Mouse (Mus musculus): ENCODE measurements around the gene Col4a6. TPM values are rescaled to one million over a fixed set of nuclear protein-coding genes. Genes with fewer than 3 reads are reported as not detected.

Gene Col4a6
- polyA plus RNA-seq, 1 experiment = 1.5 TPM

DNA sequence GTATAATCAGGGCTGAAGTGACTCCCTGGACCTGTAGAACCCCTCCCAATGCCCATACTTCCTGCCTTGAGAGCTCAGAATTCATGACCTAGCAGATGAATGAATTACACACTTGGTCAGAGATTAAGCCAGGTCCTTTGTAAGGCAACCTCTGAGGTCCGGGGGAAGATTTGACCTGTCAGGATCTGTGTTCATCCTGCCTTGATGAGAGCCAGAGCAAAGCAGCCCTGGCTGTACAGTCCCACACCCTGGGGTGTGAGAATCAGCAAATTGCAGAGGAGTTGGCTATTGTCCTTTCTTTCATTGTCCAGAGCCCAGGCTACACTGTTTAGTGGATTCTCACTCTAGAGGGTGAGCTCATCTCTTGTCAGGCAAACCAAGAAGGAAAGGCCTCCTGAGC, 207.9 kb downstream of the Col4a6 start:
- Histone ChIP-seq H3K4me3 (ENCODE audit: control insufficient read depth, low read depth, low read length) (no peak overlapping the region), H3K36me3 (ENCODE audit: control insufficient read depth, insufficient read depth, low read length) (no peaks in the 10 kb centered on the region), H3K4me1 (ENCODE audit: control insufficient read depth, insufficient read depth, low read length) (no peaks in the 10 kb centered on the region), H3K27ac (ENCODE audit: control insufficient read depth, insufficient read depth, low read depth, low read length) (no peak overlapping the region), H3K27me3 (ENCODE audit: control insufficient read depth, insufficient read depth, low read length) (no peaks in the 10 kb centered on the region)
- TF ChIP-seq POLR2A (IDR thresholded peaks at IDR 0.05; ENCODE audit: control insufficient read depth, low read depth, low read length) (no peak), CTCF (IDR thresholded peaks at IDR 0.05; ENCODE audit: control insufficient read depth, insufficient read depth, insufficient replicate concordance, low read depth, low read length) (no peak)

DNA sequence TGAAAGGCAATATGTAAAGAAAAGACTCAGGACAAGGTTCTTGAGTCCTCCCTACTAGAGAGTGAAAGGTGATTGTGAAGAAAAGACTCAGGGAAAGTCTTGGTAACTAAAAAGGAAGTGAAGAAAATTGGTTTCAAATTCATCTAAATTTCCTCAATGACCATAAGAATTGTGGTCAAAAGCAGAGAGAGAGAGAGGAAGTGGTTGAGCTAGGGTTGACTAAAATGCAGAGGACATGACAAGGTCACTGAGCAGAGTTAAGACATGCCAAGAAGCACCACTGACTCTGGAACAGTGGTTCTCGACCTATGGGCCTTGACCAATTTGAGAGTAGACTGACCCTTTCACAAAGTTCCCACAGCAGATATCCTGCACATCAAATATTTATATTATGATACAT, 224.2 kb downstream of the Col4a6 start:
- Histone ChIP-seq H3K27ac (ENCODE audit: control insufficient read depth, insufficient read depth, low read depth, low read length) (no peak overlapping the region), H3K36me3 (ENCODE audit: control insufficient read depth, insufficient read depth, low read length) (no peaks in the 10 kb centered on the region), H3K27me3 (ENCODE audit: control insufficient read depth, insufficient read depth, low read length) (no peaks in the 10 kb centered on the region), H3K4me3 (ENCODE audit: control insufficient read depth, low read depth, low read length) (no peak overlapping the region), H3K4me1 (ENCODE audit: control insufficient read depth, insufficient read depth, low read length) (no peaks in the 10 kb centered on the region)
- TF ChIP-seq CTCF (IDR thresholded peaks at IDR 0.05; ENCODE audit: control insufficient read depth, insufficient read depth, insufficient replicate concordance, low read depth, low read length) = no peak
- TF ChIP-seq POLR2A (IDR thresholded peaks at IDR 0.05; ENCODE audit: control insufficient read depth, low read depth, low read length) = no peak

GRCm38 (mm10) chrX:141236564-141237333, 237.1 kb downstream of the Col4a6 start:
- Histone ChIP-seq H3K4me1 (ENCODE audit: control insufficient read depth, insufficient read depth, low read length) (no peaks in the 10 kb centered on the region), H3K36me3 (ENCODE audit: control insufficient read depth, insufficient read depth, low read length) (no peaks in the 10 kb centered on the region), H3K27ac (ENCODE audit: control insufficient read depth, insufficient read depth, low read depth, low read length) (no peak overlapping the region), H3K4me3 (ENCODE audit: control insufficient read depth, low read depth, low read length) (no peak overlapping the region), H3K27me3 (ENCODE audit: control insufficient read depth, insufficient read depth, low read length) (no peaks in the 10 kb centered on the region)
- TF ChIP-seq CTCF (IDR thresholded peaks at IDR 0.05; ENCODE audit: control insufficient read depth, insufficient read depth, insufficient replicate concordance, low read depth, low read length) (no peak), POLR2A (IDR thresholded peaks at IDR 0.05; ENCODE audit: control insufficient read depth, low read depth, low read length) (no peak)

DNA sequence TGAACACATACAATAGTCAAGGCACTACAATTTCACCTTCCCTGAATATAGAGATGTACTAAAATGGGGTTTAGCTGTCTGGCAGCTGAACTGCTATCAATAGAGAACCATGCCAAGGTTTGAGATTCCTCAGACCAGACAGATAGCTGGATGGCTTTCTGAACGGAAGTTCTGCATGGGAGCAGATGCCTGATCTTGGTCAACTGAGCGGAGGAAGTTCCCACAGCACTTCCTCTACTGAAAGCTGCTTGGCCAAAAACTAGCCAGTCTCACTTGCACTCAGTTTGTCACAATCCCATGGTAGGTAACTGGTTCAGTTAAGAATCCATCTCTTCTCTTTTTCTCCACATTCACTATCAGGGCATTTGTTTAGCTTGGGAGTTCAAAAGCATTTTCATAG, 245.7 kb downstream of the Col4a6 start:
- Histone ChIP-seq H3K4me3 (ENCODE audit: control insufficient read depth, low read depth, low read length) (no peak overlapping the region), H3K36me3 (ENCODE audit: control insufficient read depth, insufficient read depth, low read length) (no peaks in the 10 kb centered on the region), H3K4me1 (ENCODE audit: control insufficient read depth, insufficient read depth, low read length) (no peaks in the 10 kb centered on the region), H3K27me3 (ENCODE audit: control insufficient read depth, insufficient read depth, low read length) (no peaks in the 10 kb centered on the region), H3K27ac (ENCODE audit: control insufficient read depth, insufficient read depth, low read depth, low read length) (no peak overlapping the region)
- no peak for TF ChIP-seq POLR2A (IDR thresholded peaks at IDR 0.05; ENCODE audit: control insufficient read depth, low read depth, low read length)
- TF ChIP-seq CTCF (IDR thresholded peaks at IDR 0.05; ENCODE audit: control insufficient read depth, insufficient read depth, insufficient replicate concordance, low read depth, low read length) = no peak

- Histone ChIP-seq H3K36me3 (ENCODE audit: control insufficient read depth, insufficient read depth, low read length) (no peaks in the 10 kb centered on the region), H3K4me3 (ENCODE audit: control insufficient read depth, low read depth, low read length) (no peak overlapping the region), H3K27ac (ENCODE audit: control insufficient read depth, insufficient read depth, low read depth, low read length) (no peak overlapping the region), H3K27me3 (ENCODE audit: control insufficient read depth, insufficient read depth, low read length) (no peaks in the 10 kb centered on the region), H3K4me1 (ENCODE audit: control insufficient read depth, insufficient read depth, low read length) (no peaks in the 10 kb centered on the region)
- TF ChIP-seq CTCF (IDR thresholded peaks at IDR 0.05; ENCODE audit: control insufficient read depth, insufficient read depth, insufficient replicate concordance, low read depth, low read length) (no peak), POLR2A (IDR thresholded peaks at IDR 0.05; ENCODE audit: control insufficient read depth, low read depth, low read length) (no peak)
These were observed 261.1 kb downstream of the Col4a6 start for GRCm38 (mm10) chrX:141212802-141213201.

- no peak overlapping the region for H3K27ac ChIP-seq (ENCODE audit: control insufficient read depth, insufficient read depth, low read depth, low read length)
- H3K4me1 ChIP-seq (ENCODE audit: control insufficient read depth, insufficient read depth, low read length) = no peaks in the 10 kb centered on the region
- H3K36me3 ChIP-seq (ENCODE audit: control insufficient read depth, insufficient read depth, low read length) = no peaks in the 10 kb centered on the region
- no peaks in the 10 kb centered on the region for H3K27me3 ChIP-seq (ENCODE audit: control insufficient read depth, insufficient read depth, low read length)
- no peak overlapping the region for H3K4me3 ChIP-seq (ENCODE audit: control insufficient read depth, low read depth, low read length)
- TF ChIP-seq POLR2A (IDR thresholded peaks at IDR 0.05; ENCODE audit: control insufficient read depth, low read depth, low read length) = no peak
- TF ChIP-seq CTCF (IDR thresholded peaks at IDR 0.05; ENCODE audit: control insufficient read depth, insufficient read depth, insufficient replicate concordance, low read depth, low read length) = no peak
These were observed 274.9 kb downstream of the Col4a6 start for GRCm38 (mm10) chrX:141198993-141199392.

DNA sequence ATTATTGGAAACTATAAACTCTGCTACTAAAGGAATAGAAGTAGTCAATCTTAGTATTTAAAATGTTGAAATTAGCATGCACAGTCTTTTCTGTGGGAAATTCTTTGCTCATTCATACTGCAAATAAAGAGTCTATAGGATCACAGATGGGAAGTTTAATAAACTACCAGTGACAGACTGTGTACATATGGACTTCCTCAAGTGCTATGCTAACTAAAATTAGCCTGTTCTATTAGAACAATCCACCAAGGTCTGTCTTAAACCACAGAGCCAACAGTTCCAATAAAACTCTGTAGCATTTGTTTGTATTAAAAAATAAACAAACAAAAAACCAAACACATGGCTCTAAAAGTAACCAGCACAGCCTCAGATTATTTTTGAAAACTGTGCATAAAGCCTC, 278.8 kb downstream of the Col4a6 start:
- Histone ChIP-seq H3K4me3 (ENCODE audit: control insufficient read depth, low read depth, low read length) (no peak overlapping the region), H3K4me1 (ENCODE audit: control insufficient read depth, insufficient read depth, low read length) (no peaks in the 10 kb centered on the region), H3K27me3 (ENCODE audit: control insufficient read depth, insufficient read depth, low read length) (no peaks in the 10 kb centered on the region), H3K27ac (ENCODE audit: control insufficient read depth, insufficient read depth, low read depth, low read length) (no peak overlapping the region), H3K36me3 (ENCODE audit: control insufficient read depth, insufficient read depth, low read length) (no peaks in the 10 kb centered on the region)
- no peak for TF ChIP-seq CTCF (IDR thresholded peaks at IDR 0.05; ENCODE audit: control insufficient read depth, insufficient read depth, insufficient replicate concordance, low read depth, low read length)
- no peak for TF ChIP-seq POLR2A (IDR thresholded peaks at IDR 0.05; ENCODE audit: control insufficient read depth, low read depth, low read length)
